28 mouse cellular contexts compared by ENCODE assay signal in genomic region chr13:107035078-107035477, GRCm38 (mm10). TPM values are rescaled to one million over a fixed set of nuclear protein-coding genes. Genes with fewer than 3 reads are reported as not detected.
DNase-seq lines count a peak whose midpoint lies in the region; ATAC-seq and TF ChIP-seq lines count a peak whose summit lies in the region.
"Had no signal": no experiment of that assay in that cellular context is flagged by ENCODE, and none has a peak within 500 bp of the region (broad histone marks: within the 10 kb centered on the region; RNA-seq: fewer than 3 reads in every experiment).

No protein-coding gene starts in this region.

- peak; percentile 58 for DNase-seq in NIH3T3 (ENCODE audit: low read depth)
- DNase-seq in right cerebral cortex, postnatal 36 days (ENCODE audit: low spot score in 2 of 2) = no peak
- no peak for DNase-seq in limb, embryonic 10.5 days (ENCODE audit: low spot score)
- DNase-seq: adrenal gland, adult 8-10 months; cerebellum, adult 8-10 months; cerebellum, postnatal 25 days; gastrocnemius, postnatal 25 days; heart, adult 11 months; heart, postnatal 4 days; kidney, adult 2 months; kidney, postnatal 36 days; lung, adult 18-20 months; lung, postnatal 4 days had no signal

- peak overlapping the region; percentile 87 for H3K27ac ChIP-seq in small intestine, adult 2 months (ENCODE audit: insufficient read depth, low read depth, low read length)
- no peak overlapping the region for H3K27ac ChIP-seq in limb, embryonic 10.5 days
- H3K27ac ChIP-seq: embryonic facial prominence, embryonic 10.5 days; embryonic facial prominence, embryonic 15.5 days; heart, embryonic 10.5 days; hindbrain, embryonic 14.5 days; layer of hippocampus, adult 2 months; left cerebral cortex, adult 2 months; midbrain, embryonic 15.5 days; stomach, embryonic 15.5 days had no signal

- no peak for TF ChIP-seq CTCF in small intestine, adult 2 months (IDR thresholded peaks at IDR 0.05; ENCODE audit: extremely low read depth, insufficient read length, insufficient replicate concordance, low read depth, low read length)

- peaks cover 36% of the 10 kb centered on the region for H3K4me1 ChIP-seq in erythroblast, embryonic 14.5 days (ENCODE audit: control insufficient read depth)
- H3K4me1 ChIP-seq in megakaryocyte, embryonic 14.5 days = peaks cover 89% of the 10 kb centered on the region
- H3K4me1 ChIP-seq in small intestine, adult 2 months (ENCODE audit: control insufficient read depth, insufficient read depth, insufficient read length, low read length) = peaks cover 14% of the 10 kb centered on the region
- H3K4me1 ChIP-seq in limb, embryonic 10.5 days = no peaks in the 10 kb centered on the region
- H3K4me1 ChIP-seq: embryonic facial prominence, embryonic 10.5 days; embryonic facial prominence, embryonic 15.5 days; midbrain, embryonic 15.5 days; stomach, embryonic 15.5 days had no signal

- H3K4me3 ChIP-seq in erythroblast, embryonic 14.5 days (replicated peaks) = peak overlapping the region; percentile 59
- H3K4me3 ChIP-seq in megakaryocyte, embryonic 14.5 days (replicated peaks) = peak overlapping the region; percentile 89
- no peak overlapping the region for H3K4me3 ChIP-seq in small intestine, adult 2 months (ENCODE audit: low read depth, low read length)
- no peak overlapping the region for H3K4me3 ChIP-seq in limb, embryonic 10.5 days
- H3K4me3 ChIP-seq: embryonic facial prominence, embryonic 10.5 days; embryonic facial prominence, embryonic 15.5 days; heart, embryonic 10.5 days; layer of hippocampus, adult 2 months; left cerebral cortex, adult 2 months; midbrain, embryonic 15.5 days; stomach, embryonic 15.5 days had no signal

- no peaks in the 10 kb centered on the region; the same call in 1 of the 2 replicates for H3K36me3 ChIP-seq in erythroblast, embryonic 14.5 days (ENCODE audit: control insufficient read depth)
- peaks cover 27% of the 10 kb centered on the region for H3K36me3 ChIP-seq in megakaryocyte, embryonic 14.5 days (replicated peaks; ENCODE audit: low read length)
- H3K36me3 ChIP-seq in small intestine, adult 2 months (ENCODE audit: control insufficient read depth, insufficient read depth, low read length) = no peaks in the 10 kb centered on the region
- H3K36me3 ChIP-seq in limb, embryonic 10.5 days = no peaks in the 10 kb centered on the region
- H3K36me3 ChIP-seq: embryonic facial prominence, embryonic 10.5 days; embryonic facial prominence, embryonic 15.5 days; heart, embryonic 10.5 days; midbrain, embryonic 15.5 days; stomach, embryonic 15.5 days had no signal

- H3K27me3 ChIP-seq in erythroblast, embryonic 14.5 days (ENCODE audit: control insufficient read depth) = peaks cover 18% of the 10 kb centered on the region
- H3K27me3 ChIP-seq in megakaryocyte, embryonic 14.5 days (replicated peaks) = no peaks in the 10 kb centered on the region
- H3K27me3 ChIP-seq in small intestine, adult 2 months (ENCODE audit: control insufficient read depth, insufficient read depth, low read length) = no peaks in the 10 kb centered on the region
- no peaks in the 10 kb centered on the region for H3K27me3 ChIP-seq in limb, embryonic 10.5 days (ENCODE audit: low read depth, poor library complexity, severe bottlenecking)
- H3K27me3 ChIP-seq: embryonic facial prominence, embryonic 15.5 days; midbrain, embryonic 15.5 days; stomach, embryonic 15.5 days had no signal

- WGBS in small intestine, adult 2 months = 32% methylated on average over 4 of the region's 4 CpGs
- WGBS in limb, embryonic 10.5 days = 89% methylated on average over 4 of the region's 4 CpGs

- no peak for TF ChIP-seq POLR2A in small intestine, adult 2 months (IDR thresholded peaks at IDR 0.05; ENCODE audit: low read depth, low read length)

- no peak for ATAC-seq in erythroblast, adult 5-6 weeks (replicated peaks; ENCODE audit: low FRiP score, poor library complexity, severe bottlenecking)
- no peak for ATAC-seq in megakaryocyte, adult 5-6 weeks (ENCODE audit: poor library complexity, severe bottlenecking)
- ATAC-seq: forebrain, embryonic 14.5 days; lung, postnatal 0 days; midbrain, embryonic 15.5 days had no signal

- H3K9me3 ChIP-seq in erythroblast, embryonic 14.5 days (ENCODE audit: control insufficient read depth, low read length) = no peaks in the 10 kb centered on the region
- H3K9me3 ChIP-seq in megakaryocyte, embryonic 14.5 days = no peaks in the 10 kb centered on the region
- H3K9me3 ChIP-seq in limb, embryonic 10.5 days (replicated peaks) = no peaks in the 10 kb centered on the region
- H3K9me3 ChIP-seq: embryonic facial prominence, embryonic 10.5 days; embryonic facial prominence, embryonic 15.5 days; heart, embryonic 10.5 days; midbrain, embryonic 15.5 days; stomach, embryonic 15.5 days had no signal

RNA-seq across cellular contexts. Expression of gene Kif2a, which starts 13.2 kb away (rescaled TPM):
- 3.5 and 6.6 TPM in 2 replicates for polyA plus RNA-seq in erythroblast, embryonic 14.5 days (2012)
- 213 and 257 TPM in 2 replicates for total RNA-seq in erythroblast, adult 5-6 weeks (2015; ENCODE audit: low replicate concordance)
- total RNA-seq in erythroblast, adult 5-6 weeks (2017; ENCODE audit: low replicate concordance) = 160 and 229 TPM in 2 replicates
- polyA plus RNA-seq in megakaryocyte, embryonic 14.5 days (2012; ENCODE audit: insufficient read depth, low replicate concordance) = 27.9 TPM in 1 of 2 replicates, not detected in the other
- 49.5 and 80.4 TPM in 2 replicates for total RNA-seq in megakaryocyte, adult 5-6 weeks (2015)
- 20.9 and 28.7 TPM in 2 replicates for total RNA-seq in megakaryocyte, adult 5-6 weeks (2017)
- 0.32 and 0.95 TPM in 2 replicates for polyA plus RNA-seq in small intestine, adult 2 months (2012; rRNA removed)
- polyA plus RNA-seq in limb, embryonic 10.5 days (2016; fragmentation: Nextera tagmentation; extraction: Ambion mirVana) = 16.2 and 21.8 TPM in 2 replicates

Comparison
In these comparisons a context has a peak if more than half of its experiments do, and no peak if none do; other contexts are left out.
1. H3K4me3 ChIP-seq: peak in erythroblast, embryonic 14.5 days (single experiment) and megakaryocyte, embryonic 14.5 days (single experiment); none in small intestine, adult 2 months (single experiment) and limb, embryonic 10.5 days (single experiment).